Mouse (Mus musculus): ENCODE measurements around the gene Atoh8. TPM values are rescaled to one million over a fixed set of nuclear protein-coding genes. Genes with fewer than 3 reads are reported as not detected.

Gene Atoh8
- total RNA-seq, 2 experiments from 2014 or later: 1.8 TPM

- DNase-seq: peak; percentile 52
- intact Hi-C loops (cut with DNase I): no loop called here
These were observed 19.9 kb upstream of the Atoh8 start for GRCm38 (mm10) chr6:72255294-72255693.

- intact Hi-C loops (cut with DNase I): no loop called here
- DNase-seq: peak; percentile 41
These were observed 19.3 kb upstream of the Atoh8 start for GRCm38 (mm10) chr6:72254588-72255075.

- peak; percentile 87 for DNase-seq
- intact Hi-C loops (cut with DNase I): no loop called here
These were observed 18.7 kb upstream of the Atoh8 start for GRCm38 (mm10) chr6:72253911-72254587.

- no peak for DNase-seq
- intact Hi-C loops (cut with DNase I): no loop called here
These were observed 17.8 kb upstream of the Atoh8 start for GRCm38 (mm10) chr6:72253168-72253567.

- no peak for DNase-seq
- intact Hi-C loops (cut with DNase I): no loop called here
These were observed 17.1 kb upstream of the Atoh8 start for GRCm38 (mm10) chr6:72252433-72252832.

GRCm38 (mm10) chr6:72249981-72250380 is 14.6 kb upstream of the Atoh8 start:
- no peak for DNase-seq
- intact Hi-C loops (cut with DNase I): no loop called here

- intact Hi-C loops (cut with DNase I): no loop called here
- no peak for DNase-seq
These were observed 13.0 kb upstream of the Atoh8 start for GRCm38 (mm10) chr6:72248150-72248914.

- intact Hi-C loops (cut with DNase I): no loop called here
- no peak for DNase-seq
These were observed 10.9 kb upstream of the Atoh8 start for GRCm38 (mm10) chr6:72246303-72246702.

- DNase-seq: no peak
- intact Hi-C loops (cut with DNase I): no loop called here
These were observed 9.3 kb upstream of the Atoh8 start for GRCm38 (mm10) chr6:72244569-72245285.

GRCm38 (mm10) chr6:72244144-72244549 is 8.8 kb upstream of the Atoh8 start:
- intact Hi-C loops (cut with DNase I): no loop called here
- DNase-seq: peak; percentile 95

GRCm38 (mm10) chr6:72242532-72243320 is 7.3 kb upstream of the Atoh8 start:
- intact Hi-C loops (cut with DNase I): no loop called here
- DNase-seq: no peak

GRCm38 (mm10) chr6:72241843-72242154 is 6.4 kb upstream of the Atoh8 start:
- intact Hi-C loops (cut with DNase I): no loop called here
- DNase-seq: no peak

GRCm38 (mm10) chr6:72241133-72241842 is 5.9 kb upstream of the Atoh8 start:
- intact Hi-C loops (cut with DNase I): no loop called here
- DNase-seq: no peak

- no peak for DNase-seq
- intact Hi-C loops (cut with DNase I): no loop called here
These were observed 4.7 kb upstream of the Atoh8 start for GRCm38 (mm10) chr6:72240042-72240441.

- intact Hi-C loops (cut with DNase I): loop anchor here (5.0 kb wide), 1 partner anchor 50 kb away; no protein-coding TSS in a partner anchor
- DNase-seq: peak; percentile 91
These were observed 1.7 kb upstream of the Atoh8 start for GRCm38 (mm10) chr6:72237035-72237434.

- no peak for DNase-seq
These were observed 530 bp upstream of the Atoh8 start for GRCm38 (mm10) chr6:72235807-72236407.

GRCm38 (mm10) chr6:72234372-72235097 is 842 bp downstream of the Atoh8 start:
- intact Hi-C loops (cut with DNase I): loop anchor here (5.0 kb wide), 1 partner anchor 47 kb away; no protein-coding TSS in a partner anchor
- DNase-seq: peak; percentile 47

More at GRCm38 (mm10) chr6:72235807-72236407, 530 bp upstream of the Atoh8 start:
- intact Hi-C loops (cut with DNase I): loop anchor here (5.0 kb wide), 1 partner anchor 49 kb away; no protein-coding TSS in a partner anchor

GRCm38 (mm10) chr6:72233950-72234349 is 1.4 kb downstream of the Atoh8 start:
- intact Hi-C loops (cut with DNase I): no loop called here
- DNase-seq: no peak

- intact Hi-C loops (cut with DNase I): no loop called here
- DNase-seq: no peak
These were observed 2.5 kb downstream of the Atoh8 start for GRCm38 (mm10) chr6:72232870-72233269.

Data from left cerebral cortex, postnatal 4 days (tissue).